Mouse (Mus musculus): ENCODE data around the gene Hmgcs2.

Gene Hmgcs2

DNA sequence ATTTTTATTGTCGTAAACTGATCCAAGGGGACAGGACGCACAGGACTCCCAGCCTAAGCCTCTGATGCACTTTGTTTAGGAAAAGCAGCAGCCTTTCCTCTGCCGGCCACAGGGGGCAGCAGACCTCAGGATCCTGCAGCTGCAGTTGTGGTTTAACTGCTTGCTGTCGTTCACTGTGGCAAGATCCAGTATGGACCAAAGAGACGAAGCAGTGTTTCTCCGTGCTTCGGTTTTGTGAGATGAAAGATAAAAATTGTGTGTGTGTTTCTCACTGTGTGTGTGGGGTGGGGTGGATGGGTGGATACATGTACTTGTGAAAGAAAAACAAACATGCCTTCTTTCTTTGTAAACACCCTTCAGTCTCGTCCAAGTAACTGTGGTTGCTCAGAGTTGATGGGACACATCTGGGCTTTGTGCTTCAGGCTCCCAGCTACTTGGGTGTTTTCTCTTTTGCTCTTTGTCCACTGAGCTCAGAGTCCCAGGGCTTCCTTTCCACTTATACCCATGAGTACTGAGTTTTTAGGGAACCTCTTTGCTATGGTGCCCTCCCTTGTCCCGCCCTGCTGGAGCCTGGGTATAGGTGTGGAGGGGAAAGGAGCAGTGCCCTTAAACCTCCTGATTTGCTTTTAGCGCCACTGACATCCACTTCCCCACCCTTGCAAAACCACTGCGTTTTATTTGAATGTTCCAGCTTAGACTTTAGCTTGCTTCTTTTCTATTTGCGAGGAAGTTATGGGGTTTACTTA, 871 bp downstream of the Hmgcs2 start:
- DNase-seq: peak; percentile 8

GRCm38 (mm10) chr3:98282422-98282821, 2.2 kb downstream of the Hmgcs2 start:
- DNase-seq: no peak

DNA sequence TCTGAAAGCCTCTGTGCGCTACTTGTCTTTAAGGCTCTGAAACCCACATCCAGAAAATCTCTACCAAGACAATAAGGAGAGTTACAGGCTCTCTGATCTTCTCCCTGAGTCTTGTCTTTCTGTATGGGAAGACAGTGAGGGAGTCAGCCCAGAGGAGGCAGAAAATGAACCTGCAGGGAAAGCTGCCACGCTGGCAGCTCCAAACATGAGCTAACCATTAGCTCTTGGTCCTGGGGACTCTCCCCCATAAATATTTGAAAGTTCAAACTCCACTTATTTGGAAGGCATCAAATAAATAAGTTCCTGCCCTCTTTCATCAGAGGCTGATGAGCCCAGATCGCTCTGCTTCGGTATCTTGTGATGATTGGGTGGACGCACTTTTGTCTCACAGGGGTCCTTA, 3.0 kb downstream of the Hmgcs2 start:
- no peak for DNase-seq

GRCm38 (mm10) chr3:98291044-98291443, 10.8 kb downstream of the Hmgcs2 start:
- no peak for DNase-seq

- no peak for DNase-seq
Observed at GRCm38 (mm10) chr3:98295965-98296364, 15.7 kb downstream of the Hmgcs2 start.

DNA sequence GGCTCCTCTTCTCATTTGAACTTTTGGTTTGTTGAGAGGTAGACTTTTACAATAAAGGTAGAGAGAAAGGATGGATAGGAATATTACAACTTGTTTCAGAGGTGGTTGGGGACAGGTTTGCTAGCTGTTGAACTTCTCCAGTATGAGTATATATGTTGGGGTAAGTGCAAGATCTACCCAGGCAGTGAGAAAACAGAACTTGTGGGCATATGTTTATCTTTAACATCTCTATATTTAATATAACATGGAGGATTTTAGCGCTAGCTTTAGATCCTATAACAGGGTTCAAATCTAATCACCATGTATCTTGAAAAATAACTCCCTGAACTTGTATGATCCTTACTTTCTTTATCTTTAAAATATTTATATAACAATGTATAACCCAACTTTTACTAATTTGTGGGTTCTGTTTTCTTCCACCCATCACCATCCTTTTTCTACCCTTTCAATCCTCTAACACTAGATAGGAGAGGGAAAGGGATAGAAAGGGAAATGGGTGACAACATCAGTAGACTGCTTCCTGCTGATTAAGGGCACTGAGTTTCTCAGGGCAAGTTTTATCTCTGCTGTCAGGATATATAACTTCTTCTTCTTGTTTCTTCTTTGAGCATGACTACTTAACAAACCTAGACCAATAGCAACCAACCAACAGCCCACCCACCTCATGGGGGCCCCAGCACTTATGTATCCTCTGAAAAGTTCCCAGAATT, 19.3 kb downstream of the Hmgcs2 start:
- DNase-seq: no peak

DNA sequence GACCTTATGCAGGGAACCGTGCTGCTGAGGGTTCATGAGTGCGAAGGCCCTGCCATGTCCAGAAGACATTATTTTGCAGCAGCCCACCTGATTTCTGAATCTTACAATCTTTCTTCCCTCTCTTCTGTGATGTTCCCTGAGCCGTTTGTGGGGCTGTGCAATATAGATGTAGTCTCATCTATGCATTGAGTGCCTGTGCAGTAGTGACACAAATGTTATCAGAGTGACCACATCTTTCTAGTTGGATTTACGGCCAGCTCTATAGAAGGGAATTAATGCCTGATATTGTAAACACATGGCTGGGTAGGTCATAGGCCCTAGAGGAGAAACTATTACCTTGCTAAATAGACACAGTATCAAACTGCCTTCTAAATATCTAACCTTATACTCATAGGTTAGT, 20.0 kb downstream of the Hmgcs2 start:
- no peak for DNase-seq

GRCm38 (mm10) chr3:98301761-98302160, 21.5 kb downstream of the Hmgcs2 start:
- DNase-seq: no peak

DNA sequence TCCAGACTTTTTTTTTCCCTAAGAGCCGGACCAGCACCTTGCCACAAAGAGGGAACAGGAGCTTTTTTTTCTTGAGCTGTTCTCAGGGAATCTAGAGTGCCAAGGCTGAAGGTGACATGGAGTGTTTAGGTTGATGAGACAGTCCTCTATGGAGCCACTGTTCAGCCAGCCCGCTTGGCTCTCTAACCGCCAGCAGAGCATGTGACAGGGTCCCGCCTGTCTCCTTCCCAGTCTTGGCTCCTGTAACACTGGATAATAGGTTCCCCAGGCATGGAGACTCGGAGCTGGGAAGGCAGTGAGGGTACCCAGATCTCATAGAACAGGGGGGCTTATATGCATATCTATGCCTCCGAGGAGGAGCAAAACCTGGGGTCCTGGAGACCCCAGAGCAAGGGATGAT, 28.4 kb downstream of the Hmgcs2 start:
- no peak for DNase-seq

GRCm38 (mm10) chr3:98310456-98310855, 30.2 kb downstream of the Hmgcs2 start:
- DNase-seq: no peak

DNA sequence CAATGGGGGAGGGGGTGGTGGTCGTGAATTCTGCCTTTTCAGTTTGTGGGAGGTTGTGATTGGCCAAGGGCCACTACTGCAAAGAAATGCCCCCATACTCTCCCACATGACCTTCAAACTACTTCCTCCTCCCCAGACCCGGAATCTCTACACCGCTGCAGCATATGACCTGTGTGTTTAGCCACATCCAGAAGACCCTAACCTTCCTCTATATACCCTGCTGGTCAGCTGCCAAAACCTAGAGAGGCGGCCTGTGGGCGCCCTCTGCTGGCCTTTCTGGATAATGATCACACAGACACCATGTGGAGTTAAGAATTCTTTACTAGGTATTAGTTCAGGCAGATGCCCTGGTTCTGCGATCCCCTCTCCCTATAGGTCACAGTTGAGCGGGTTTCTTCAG, 32.6 kb downstream of the Hmgcs2 start:
- no peak for DNase-seq

DNA sequence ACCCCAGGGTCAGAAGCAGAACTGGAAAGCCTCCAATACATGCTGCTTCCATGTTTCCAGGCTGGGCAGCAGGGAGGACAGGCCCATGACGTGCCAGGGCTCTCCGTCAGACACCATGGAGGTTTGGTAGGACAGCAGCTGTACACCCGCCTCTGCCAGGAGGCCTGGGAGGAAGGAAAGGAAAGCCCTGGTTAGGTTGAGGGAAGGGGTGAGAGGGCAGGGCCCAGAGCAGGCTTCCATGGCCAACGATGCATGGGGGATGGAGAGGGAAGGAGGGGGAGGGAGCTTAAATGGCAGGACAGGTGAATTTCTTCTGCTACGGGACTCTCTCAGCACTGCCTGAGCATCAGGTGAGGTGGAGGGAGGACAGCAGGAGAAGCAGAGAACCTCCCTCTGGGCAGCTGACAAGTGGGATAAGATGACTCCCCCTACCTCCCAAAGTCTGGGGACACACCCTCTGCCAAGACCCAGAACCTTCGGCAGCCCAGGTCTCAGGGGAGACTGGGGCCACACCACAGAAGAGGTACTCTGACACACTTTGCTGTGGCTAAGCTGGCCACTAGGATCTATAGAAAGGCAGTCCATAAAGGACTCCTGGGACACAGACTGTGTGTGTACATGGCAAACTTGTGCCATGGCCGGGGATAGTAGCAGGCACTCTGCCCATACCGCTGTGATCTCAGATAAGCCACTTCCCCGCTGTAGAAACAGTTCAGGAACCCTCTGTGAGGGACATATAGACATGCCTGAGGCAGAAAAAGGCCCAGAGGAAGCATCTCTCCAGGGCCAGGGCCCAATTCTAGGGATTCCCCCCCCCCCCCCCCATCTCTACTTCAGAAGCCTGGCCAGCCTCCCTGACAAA, 33.3 kb downstream of the Hmgcs2 start:
- DNase-seq: no peak

DNA sequence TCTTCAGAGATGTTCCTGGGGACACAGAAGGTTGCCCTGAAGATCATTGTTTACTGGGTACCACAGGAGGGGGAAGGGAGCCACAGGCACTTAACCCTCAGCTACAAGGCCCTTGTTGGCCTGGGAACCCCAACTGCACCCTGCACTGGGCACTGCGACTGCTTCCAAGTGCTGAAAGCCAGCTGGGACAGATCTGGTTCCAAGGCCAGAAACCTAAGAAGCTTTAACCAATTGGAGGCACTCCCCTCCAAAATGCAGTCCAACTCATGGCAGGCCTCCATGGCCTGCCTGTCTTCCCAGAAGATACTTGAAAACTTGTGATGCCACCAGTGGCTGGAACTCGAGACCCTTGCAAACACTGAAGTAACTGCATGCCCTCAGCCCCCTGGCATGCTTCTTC, 34.9 kb downstream of the Hmgcs2 start:
- DNase-seq: peak; percentile 10

DNA sequence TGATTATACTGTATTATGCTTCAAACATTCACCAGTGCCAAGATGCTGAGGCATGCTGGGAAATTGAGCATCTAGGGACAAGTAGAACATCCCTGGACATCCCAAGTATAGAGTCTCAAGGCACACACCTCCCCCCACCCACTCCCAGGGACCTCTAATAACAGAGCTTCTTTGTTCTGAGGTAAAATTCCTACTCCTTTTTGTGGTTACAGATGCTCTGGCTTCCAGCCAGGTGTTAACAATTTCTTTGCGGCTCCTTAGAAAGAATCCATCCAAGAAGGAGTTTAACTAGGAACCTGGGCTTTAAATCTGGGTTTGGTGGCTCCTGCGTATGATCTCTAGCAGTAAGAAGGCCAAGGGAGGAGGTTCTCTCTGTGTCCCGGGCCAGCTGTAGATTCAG, 36.9 kb downstream of the Hmgcs2 start:
- no peak for DNase-seq

DNA sequence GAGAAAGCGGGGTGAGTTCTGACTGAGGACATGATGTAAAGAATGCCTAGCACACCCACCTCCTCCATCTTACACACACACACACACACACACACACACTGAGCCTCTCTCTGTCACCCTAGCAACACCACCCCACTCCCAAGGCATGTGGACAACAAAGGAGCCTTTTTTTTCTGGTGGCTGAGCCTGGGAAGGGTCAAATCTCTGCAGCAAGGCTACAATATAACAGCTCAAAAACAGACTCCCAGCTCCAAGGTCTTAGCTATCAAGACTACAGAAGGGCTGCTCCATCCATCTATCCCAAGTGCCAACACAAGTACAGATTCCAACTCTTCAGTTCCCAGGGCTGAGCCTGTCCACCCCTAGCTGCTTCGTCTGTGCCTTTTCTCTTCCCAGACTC, 39.0 kb downstream of the Hmgcs2 start:
- DNase-seq: peak; percentile 16

- no peak for DNase-seq
Observed at GRCm38 (mm10) chr3:98322209-98322608, 42.0 kb downstream of the Hmgcs2 start.

- peak; percentile 18 for DNase-seq
Observed at GRCm38 (mm10) chr3:98324235-98324634, 44.0 kb downstream of the Hmgcs2 start.

DNA sequence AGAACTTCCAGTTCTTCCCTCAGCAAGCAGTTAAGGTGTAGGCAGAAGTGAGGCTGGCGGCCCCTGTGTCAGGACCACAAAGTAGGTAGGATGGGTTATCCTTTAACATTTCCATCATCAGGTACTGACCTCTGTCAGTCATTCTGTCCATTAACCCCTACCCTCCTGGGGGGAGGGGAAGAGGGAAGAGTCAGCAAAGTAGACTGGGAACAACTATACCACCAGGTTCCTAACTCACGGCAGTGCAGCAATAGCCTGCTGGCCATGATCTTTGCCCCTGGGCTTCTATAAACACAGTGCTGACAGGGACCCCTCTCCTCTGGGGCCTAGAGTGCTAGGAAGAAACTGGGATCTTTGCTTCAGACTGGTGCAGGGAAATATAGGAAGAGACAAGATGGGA, 53.8 kb downstream of the Hmgcs2 start:
- no peak for DNase-seq

- no peak for DNase-seq
Observed at GRCm38 (mm10) chr3:98335331-98335730, 55.1 kb downstream of the Hmgcs2 start.

DNA sequence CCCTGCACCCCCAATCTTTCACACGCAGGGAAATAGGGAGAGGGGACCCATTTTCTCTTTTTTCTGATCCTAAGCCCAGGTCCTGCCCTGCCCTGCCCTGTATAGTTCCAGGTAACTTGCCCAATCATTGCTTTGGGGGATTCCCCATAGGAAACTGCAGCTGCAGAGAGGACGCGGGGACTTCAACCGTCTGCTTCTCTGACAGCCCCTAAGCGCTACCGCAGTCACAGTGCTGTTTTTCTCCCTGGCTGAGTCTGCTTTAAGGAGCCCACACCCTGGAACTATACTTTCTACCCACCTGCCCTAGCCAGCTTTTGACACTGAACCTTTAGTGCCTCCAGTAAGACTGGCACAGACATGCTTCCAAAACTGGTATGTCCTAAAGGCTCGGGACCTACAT, 55.7 kb downstream of the Hmgcs2 start:
- DNase-seq: no peak

DNA sequence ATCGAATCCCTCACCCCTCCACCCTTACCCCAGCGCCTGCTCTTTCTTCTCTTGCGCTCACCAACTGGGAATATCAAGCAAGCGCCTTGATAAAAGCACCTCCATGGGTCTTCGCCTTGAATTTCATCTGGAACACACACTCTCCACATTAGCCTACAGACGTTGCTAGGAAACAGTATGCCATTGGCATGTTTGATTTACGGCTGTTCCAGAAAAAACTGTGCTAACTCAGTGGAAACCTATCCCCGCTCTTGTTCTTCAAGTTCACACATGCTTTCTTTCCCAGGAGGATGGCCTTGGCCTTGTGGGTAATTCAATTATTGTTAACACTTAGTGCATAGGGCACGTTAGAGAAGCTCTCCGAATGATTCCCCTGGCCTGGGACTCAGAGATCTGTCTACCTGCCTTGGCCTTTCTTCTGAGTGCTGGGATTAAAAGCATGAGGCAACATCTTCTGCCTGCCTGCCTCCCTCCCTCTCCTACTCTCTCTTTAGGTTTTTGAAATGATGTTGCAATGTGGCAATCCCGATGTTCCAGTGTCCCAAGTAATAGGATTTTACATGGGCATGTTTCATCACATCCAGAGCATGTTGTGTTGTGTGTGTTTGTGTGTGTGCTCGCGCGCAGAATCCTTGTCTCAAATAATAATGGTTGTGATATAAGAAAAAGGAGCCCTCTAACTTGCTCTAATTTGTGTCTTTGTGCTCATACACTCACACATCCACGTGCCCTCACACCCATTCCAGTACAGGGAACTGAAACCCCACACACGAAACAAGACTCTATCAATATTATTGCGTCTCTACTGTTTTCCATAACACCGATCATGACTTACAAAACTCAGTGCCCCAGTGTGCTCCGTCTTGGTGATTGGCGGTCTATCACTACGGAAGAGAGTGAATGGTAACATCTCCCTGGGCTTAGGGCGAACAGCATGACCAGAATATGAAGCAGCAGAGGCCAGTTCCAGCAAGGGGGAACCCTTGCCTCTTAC, 56.7 kb downstream of the Hmgcs2 start:
- DNase-seq: no peak

GRCm38 (mm10) chr3:98338584-98339041, 58.4 kb downstream of the Hmgcs2 start:
- peak; percentile 8 for DNase-seq
